Mouse (Mus musculus) adrenal gland, postnatal 4 days (tissue): ENCODE results near the gene Tspan5. TPM values are rescaled to one million over a fixed set of nuclear protein-coding genes. Genes with fewer than 3 reads are reported as not detected.

Experiments used
- DNase-seq, 2 experiments: peaks; one replicate each; pipeline ENCODE4 v3.0.0; 2021 to 2022; ENCODE audit warnings: low spot score in 2 of 2, mixed read lengths in 2 of 2
- total RNA-seq, 2 experiments: library from RNA; stranded (reverse); gene quantifications; 2 replicates each; pipeline ENCODE4 v1.2.3; 2021

Gene Tspan5
- total RNA-seq, 2 experiments from 2014 or later, result 39.3 to 40.5 TPM

GRCm38 (mm10) chr3:138804104-138805048 lies 62.4 kb downstream of the Tspan5 start:
- no peak for DNase-seq

- DNase-seq, result no peak
Observed at GRCm38 (mm10) chr3:138807795-138808194, 65.8 kb downstream of the Tspan5 start.

- no peak for DNase-seq
Observed at GRCm38 (mm10) chr3:138809509-138809908, 67.5 kb downstream of the Tspan5 start.

GRCm38 (mm10) chr3:138812565-138812964 lies 70.6 kb downstream of the Tspan5 start:
- no peak for DNase-seq

GRCm38 (mm10) chr3:138813139-138813810 lies 71.3 kb downstream of the Tspan5 start:
- DNase-seq, result no peak

GRCm38 (mm10) chr3:138814457-138814856 lies 72.5 kb downstream of the Tspan5 start:
- DNase-seq, result no peak

GRCm38 (mm10) chr3:138815127-138815837 lies 73.3 kb downstream of the Tspan5 start:
- DNase-seq, result no peak

GRCm38 (mm10) chr3:138816888-138817656 lies 75.1 kb downstream of the Tspan5 start:
- DNase-seq, result no peak

GRCm38 (mm10) chr3:138819862-138820261 lies 77.9 kb downstream of the Tspan5 start:
- no peak for DNase-seq

- DNase-seq, result no peak
Observed at GRCm38 (mm10) chr3:138820296-138820695, 78.3 kb downstream of the Tspan5 start.

- no peak for DNase-seq
Observed at GRCm38 (mm10) chr3:138821886-138822445, 80.0 kb downstream of the Tspan5 start.

- DNase-seq, result no peak
Observed at GRCm38 (mm10) chr3:138823857-138824256, 81.9 kb downstream of the Tspan5 start.

GRCm38 (mm10) chr3:138825296-138825695 lies 83.3 kb downstream of the Tspan5 start:
- DNase-seq, result no peak

- DNase-seq, result no peak
Observed at GRCm38 (mm10) chr3:138826243-138826800, 84.3 kb downstream of the Tspan5 start.

GRCm38 (mm10) chr3:138832827-138833517 lies 91.0 kb downstream of the Tspan5 start:
- no peak for DNase-seq

- no peak for DNase-seq
Observed at GRCm38 (mm10) chr3:138834174-138834573, 92.2 kb downstream of the Tspan5 start.

- DNase-seq, result no peak
Observed at GRCm38 (mm10) chr3:138836937-138837336, 94.9 kb downstream of the Tspan5 start.

GRCm38 (mm10) chr3:138837651-138838050 lies 95.7 kb downstream of the Tspan5 start:
- no peak for DNase-seq

GRCm38 (mm10) chr3:138839656-138840055 lies 97.7 kb downstream of the Tspan5 start:
- DNase-seq, result no peak

- DNase-seq, result no peak
Observed at GRCm38 (mm10) chr3:138841288-138841687, 99.3 kb downstream of the Tspan5 start.
